Mouse (Mus musculus): ENCODE data around the gene Dgkq. TPM values are rescaled to one million over a fixed set of nuclear protein-coding genes. Genes with fewer than 3 reads are reported as not detected.

Gene Dgkq
- polyA plus RNA-seq, 1 experiment from 2014 or later: 13.4 TPM

DNA sequence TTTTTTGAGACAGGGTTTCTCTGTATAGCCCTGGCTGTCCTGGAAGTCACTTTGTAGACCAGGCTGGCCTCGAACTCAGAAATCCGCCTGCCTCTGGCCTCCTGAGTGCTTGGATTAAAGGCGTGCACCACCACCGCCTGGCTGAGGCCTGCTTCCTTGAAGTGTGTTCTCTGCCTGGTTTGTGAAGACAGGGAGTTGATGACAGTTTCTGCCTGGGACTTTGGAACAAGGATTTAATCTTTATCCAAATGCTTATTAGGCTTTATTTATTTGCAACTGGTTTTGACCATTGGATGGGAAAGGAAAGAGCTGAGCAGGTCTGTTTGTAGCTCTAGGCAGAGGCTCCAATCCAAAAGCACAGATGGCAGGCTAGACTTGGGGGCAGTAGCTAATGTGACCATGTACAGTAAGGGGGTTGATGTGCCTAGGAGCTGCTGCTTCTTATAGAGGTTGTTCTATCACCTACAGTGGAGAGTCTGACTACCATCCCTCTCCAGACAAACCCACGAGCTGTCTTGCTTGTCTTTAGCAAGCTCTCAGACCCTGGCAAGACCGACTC lies 8.9 kb upstream of the Dgkq start:
- Histone ChIP-seq H3K27ac (no peak overlapping the region), H3K36me3 (0 out of 2 replicates have a peak, but pooled peaks cover 4% of the 10 kb centered on the region), H3K4me1 (peaks cover 19% of the 10 kb centered on the region), H3K9me3 (replicated peaks) (no peaks in the 10 kb centered on the region), H3K4me3 (no peak overlapping the region), H3K27me3 (ENCODE audit: low read depth, poor library complexity, severe bottlenecking) (no peaks in the 10 kb centered on the region)
- 92% methylated on average over 6 of the region's 6 CpGs for WGBS
- DNase-seq (ENCODE audit: low spot score): no peak

DNA sequence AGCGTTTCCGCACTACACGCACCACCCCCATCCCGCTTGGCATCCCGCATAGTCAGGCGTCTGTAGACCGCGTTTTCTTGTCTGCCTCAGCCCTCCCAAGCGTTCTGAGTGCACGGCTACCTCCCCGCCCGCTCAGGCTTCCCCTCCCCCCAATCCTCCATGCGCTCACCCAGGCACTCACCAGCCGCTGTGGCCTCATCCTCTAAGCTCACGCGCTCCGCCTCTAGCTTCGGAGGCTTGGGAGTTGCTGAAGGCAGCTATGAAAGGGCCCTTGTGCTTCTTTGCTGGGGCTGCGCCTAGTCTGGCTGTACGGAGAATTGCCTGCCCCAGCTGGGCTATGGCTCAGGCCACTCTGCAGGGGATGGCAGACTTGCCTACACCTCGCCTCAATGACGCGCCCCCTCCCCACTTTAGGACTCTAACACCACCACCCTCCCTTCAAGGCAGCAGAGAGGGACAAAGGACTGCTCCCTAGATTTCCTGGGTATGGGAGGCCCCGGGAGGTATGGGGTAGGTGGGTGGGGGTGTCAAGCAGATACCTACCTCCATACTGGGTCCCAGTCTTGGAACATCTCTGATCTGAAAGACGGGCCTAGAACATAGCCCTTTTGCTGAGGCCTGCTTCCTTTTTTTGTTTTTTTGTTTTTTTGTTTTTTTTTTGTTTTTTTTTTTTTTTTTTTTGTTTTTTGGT lies 8.3 kb upstream of the Dgkq start:
- peak; percentile 76 for DNase-seq (ENCODE audit: low spot score)
- 5% methylated on average over 25 of the region's 25 CpGs for WGBS
- no peaks in the 10 kb centered on the region for H3K27me3 ChIP-seq (ENCODE audit: low read depth, poor library complexity, severe bottlenecking)
- no peaks in the 10 kb centered on the region for H3K9me3 ChIP-seq (replicated peaks)
- H3K36me3 ChIP-seq: 0 out of 2 replicates have a peak, but pooled peaks cover 10% of the 10 kb centered on the region
- H3K27ac ChIP-seq: peak overlapping the region; percentile 86
- peak overlapping the region; percentile 49 for H3K4me3 ChIP-seq
- peaks cover 19% of the 10 kb centered on the region for H3K4me1 ChIP-seq

DNA sequence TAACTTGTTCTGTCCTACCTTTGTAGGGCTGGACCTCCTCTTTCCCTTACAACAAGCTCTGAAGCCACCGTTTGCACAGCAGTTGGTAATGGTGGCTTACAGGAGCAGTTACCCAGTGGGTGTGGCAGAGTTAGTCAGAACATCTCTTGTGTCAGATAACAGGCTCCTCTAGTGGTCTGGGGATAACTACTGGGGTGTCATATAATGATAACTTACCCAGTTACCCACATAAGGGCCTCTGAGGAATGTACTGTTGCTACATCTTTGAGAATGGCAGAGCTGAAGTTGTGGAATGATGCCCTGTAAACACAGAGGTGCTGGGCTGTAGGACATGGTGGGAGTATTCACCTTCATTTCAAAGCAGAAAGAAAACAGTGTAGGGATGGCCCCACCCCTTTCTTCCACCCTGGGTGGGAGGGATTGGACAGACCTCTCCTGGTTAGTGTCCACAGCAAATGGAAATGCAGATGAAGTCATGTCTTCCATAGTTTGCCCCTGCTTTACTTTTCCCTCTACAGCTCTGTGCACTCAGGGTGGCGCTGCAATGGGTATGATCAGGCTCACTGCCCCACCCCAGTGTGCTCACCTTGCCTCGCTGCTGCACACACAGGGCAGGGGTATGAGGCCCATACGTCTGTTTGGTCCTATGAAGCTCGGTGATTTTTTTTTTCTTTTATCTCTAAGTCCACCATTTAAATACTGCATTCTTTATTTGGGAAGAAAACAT lies 7.5 kb upstream of the Dgkq start:
- no peaks in the 10 kb centered on the region for H3K9me3 ChIP-seq (replicated peaks)
- peak overlapping the region; percentile 49 for H3K4me3 ChIP-seq
- H3K4me1 ChIP-seq: peaks cover 19% of the 10 kb centered on the region
- 10% methylated on average over 5 of the region's 5 CpGs for WGBS
- no peak for DNase-seq (ENCODE audit: low spot score)
- H3K36me3 ChIP-seq: peaks cover 17% of the 10 kb centered on the region
- H3K27me3 ChIP-seq (ENCODE audit: low read depth, poor library complexity, severe bottlenecking): no peaks in the 10 kb centered on the region
- peak overlapping the region; percentile 86 for H3K27ac ChIP-seq

DNA sequence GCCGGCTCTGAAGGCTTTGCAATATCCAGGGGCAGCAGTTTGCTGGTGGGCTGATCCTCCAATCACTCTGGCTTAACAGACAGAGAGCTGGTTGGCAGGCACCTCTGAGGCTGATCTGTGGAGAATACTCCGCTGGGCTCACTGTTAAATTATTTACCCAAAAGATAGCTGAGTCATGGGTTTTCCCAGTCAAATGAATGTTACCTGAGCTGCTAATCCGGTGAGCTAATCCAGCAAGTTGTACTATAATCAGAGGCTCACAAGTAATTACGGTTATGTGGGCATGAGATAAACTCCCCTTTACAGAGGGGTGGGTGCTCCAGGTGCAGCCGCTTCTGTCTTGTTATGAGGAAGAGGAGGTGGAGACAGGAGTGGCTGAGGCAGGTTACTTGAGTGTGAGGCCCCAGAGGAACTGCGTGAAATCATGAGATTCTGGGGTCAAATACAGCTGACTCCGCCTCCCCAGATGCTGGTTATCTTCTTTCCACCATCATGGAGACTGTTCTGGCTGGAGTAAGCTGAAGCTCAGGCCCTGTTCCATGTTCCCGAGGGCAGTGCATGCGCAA lies 5.9 kb upstream of the Dgkq start, which contains the start of gene Slc26a1:
TSS of gene Slc26a1 (minus strand) at position 319 of the 566 bp plus-strand sequence.
- WGBS: 80% methylated on average over 9 of the region's 9 CpGs
- no peak within 1 kb of the TSS for H3K27ac ChIP-seq

DNA sequence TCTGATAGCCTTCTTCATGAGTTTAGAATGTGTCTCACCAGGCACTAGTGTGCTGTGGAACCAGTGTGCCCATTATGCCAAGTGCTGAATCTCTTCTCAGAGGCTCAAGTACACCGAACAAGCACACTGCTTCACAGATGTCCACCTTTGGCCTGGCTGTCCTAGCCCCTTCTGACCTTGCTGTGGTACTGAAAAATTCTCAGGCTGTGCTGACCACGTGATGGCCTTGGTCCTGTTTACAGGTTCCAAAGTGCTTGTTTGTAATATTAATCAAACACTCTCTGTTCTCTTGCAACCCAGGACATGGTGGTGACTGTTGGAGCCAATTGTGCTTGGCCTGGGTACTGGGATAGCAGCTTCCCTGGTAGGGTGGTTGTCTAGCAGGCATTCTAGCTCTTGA lies 5.2 kb upstream of the Dgkq start:
- peaks cover 23% of the 10 kb centered on the region for H3K4me1 ChIP-seq
- 86% methylated on average over 2 of the region's 2 CpGs for whole genome bisulfite sequencing
- H3K27me3 ChIP-seq (ENCODE audit: low read depth, poor library complexity, severe bottlenecking): no peaks in the 10 kb centered on the region
- DNase-seq (ENCODE audit: low spot score): no peak
- H3K9me3 ChIP-seq (replicated peaks): no peaks in the 10 kb centered on the region
- H3K36me3 ChIP-seq: peaks cover 24% of the 10 kb centered on the region
- no peak overlapping the region for H3K27ac ChIP-seq
- H3K4me3 ChIP-seq: no peak overlapping the region

More for the DNA sequence above, 5.9 kb upstream of the Dgkq start, which contains the start of gene Slc26a1:
- peaks cover 16% of the 10 kb centered on the region for H3K4me1 ChIP-seq
- H3K27me3 ChIP-seq (ENCODE audit: low read depth, poor library complexity, severe bottlenecking): no peaks in the 10 kb centered on the region
- DNase-seq (ENCODE audit: low spot score): no peak
- no peaks in the 10 kb centered on the region for H3K9me3 ChIP-seq (replicated peaks)
- H3K36me3 ChIP-seq: peaks cover 24% of the 10 kb centered on the region
- H3K4me3 ChIP-seq: no peak within 1 kb of the TSS

DNA sequence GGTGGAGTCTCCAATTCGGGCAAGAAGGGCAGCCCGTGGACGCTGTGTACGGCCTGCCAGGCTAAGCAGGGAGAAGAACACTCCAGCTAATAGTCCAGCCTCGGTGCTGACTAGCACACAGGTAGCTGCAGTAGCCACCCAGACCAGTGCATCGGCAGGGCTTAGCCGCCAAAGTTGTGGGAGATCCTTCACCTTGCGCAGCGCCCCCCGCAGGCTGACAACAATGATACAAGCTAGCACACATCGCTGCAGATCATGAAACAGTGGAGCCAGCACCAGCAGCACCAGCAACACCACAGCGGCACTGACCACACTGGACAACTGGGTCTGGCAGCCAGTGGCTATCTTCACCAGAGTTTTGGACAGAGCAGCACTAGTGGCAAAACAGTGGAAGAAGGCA lies 2.3 kb upstream of the Dgkq start:
- peaks cover 18% of the 10 kb centered on the region for H3K4me1 ChIP-seq
- WGBS: 92% methylated on average over 12 of the region's 12 CpGs
- DNase-seq (ENCODE audit: low spot score): no peak
- H3K27me3 ChIP-seq (ENCODE audit: low read depth, poor library complexity, severe bottlenecking): no peaks in the 10 kb centered on the region
- no peaks in the 10 kb centered on the region for H3K9me3 ChIP-seq (replicated peaks)
- no peak overlapping the region for H3K4me3 ChIP-seq
- H3K36me3 ChIP-seq: peaks cover 24% of the 10 kb centered on the region
- H3K27ac ChIP-seq: no peak overlapping the region

DNA sequence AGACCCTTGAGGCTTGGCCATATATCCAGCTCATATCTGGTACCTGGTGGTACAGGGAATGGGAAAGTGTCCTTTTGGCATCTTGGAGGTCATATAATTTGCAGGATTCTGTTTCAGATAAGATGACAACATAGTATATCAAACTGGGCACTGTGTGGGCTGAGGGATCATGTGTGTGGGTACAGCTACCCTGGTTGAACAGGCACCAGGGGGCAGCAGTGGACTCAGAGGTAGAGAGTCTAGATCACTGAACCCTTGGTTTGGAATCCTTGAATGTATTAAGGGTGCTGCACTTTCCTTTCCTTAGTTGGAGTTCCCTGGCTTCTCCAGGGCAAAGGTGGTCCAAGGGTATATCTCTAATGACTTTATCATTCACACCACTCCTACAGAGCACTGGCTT lies 1.3 kb upstream of the Dgkq start:
- Histone ChIP-seq H3K27me3 (ENCODE audit: low read depth, poor library complexity, severe bottlenecking) (no peaks in the 10 kb centered on the region), H3K4me1 (peaks cover 16% of the 10 kb centered on the region), H3K27ac (no peak overlapping the region), H3K4me3 (no peak overlapping the region), H3K36me3 (peaks cover 24% of the 10 kb centered on the region), H3K9me3 (replicated peaks) (no peaks in the 10 kb centered on the region)
- no peak for DNase-seq (ENCODE audit: low spot score)

DNA sequence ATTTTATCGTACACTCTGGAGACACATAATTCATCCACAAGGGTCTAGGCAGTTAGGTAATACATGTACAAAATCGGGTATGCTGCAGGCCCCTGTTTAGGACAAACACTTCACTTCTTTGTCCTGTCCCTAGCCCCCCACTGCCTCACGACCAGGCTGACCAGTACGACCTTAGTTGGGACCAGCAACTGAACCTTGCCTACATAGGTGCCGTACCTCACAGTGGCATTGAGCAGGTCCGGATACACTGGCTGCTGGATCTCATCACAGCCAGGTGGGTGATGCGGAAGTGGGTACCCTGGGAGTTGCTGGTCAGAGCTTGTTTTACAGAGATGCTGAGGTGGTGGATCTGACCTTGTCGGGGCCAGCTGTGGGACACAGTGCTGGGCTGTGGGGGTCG lies 514 bp upstream of the Dgkq start:
- H3K4me1 ChIP-seq: peaks cover 16% of the 10 kb centered on the region
- peaks cover 24% of the 10 kb centered on the region for H3K36me3 ChIP-seq
- 0 out of 2 replicates have a peak, but pooled peaks cover under 1% of the 10 kb centered on the region for H3K27me3 ChIP-seq (ENCODE audit: low read depth, poor library complexity, severe bottlenecking)
- no peak for DNase-seq (ENCODE audit: low spot score)
- peak overlapping the region; percentile 92 for H3K27ac ChIP-seq
- H3K4me3 ChIP-seq: peak overlapping the region; percentile 65; the same call in 1 of the 2 replicates
- H3K9me3 ChIP-seq (replicated peaks): no peaks in the 10 kb centered on the region
- WGBS: 80% methylated on average over 9 of the region's 9 CpGs

DNA sequence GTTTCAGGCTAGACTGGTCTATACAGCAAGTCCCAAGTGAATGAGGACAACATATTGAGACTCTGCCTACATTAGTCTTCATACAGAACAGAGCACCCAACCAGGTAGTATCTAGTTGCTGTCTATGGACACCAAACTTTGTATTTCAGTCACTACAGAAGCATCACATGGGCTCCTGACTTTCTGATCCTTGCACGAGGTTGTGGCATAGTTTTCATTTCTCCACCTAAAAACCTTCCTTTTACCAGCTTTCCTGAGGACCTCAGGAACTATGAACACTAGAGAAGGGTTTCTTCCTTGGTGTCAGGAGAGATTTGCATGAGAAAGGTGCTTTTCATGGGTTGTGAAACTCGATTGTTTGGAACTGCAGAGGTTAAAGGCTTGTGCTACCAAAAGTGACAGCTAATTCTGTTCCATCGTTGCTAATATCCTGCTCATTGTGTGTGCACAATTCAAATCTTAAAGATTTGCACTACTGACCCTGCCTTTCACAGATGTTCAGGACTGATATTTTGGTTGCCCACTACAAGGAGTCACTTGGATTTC lies 1.0 kb downstream of the Dgkq start:
- no peak for DNase-seq (ENCODE audit: low spot score)
- no peaks in the 10 kb centered on the region for H3K9me3 ChIP-seq (replicated peaks)
- WGBS: 24% methylated on average over 3 of the region's 3 CpGs
- peak overlapping the region; percentile 92 for H3K27ac ChIP-seq
- peaks cover 24% of the 10 kb centered on the region for H3K36me3 ChIP-seq
- peak overlapping the region; percentile 65 for H3K4me3 ChIP-seq
- H3K4me1 ChIP-seq: peaks cover 16% of the 10 kb centered on the region
- H3K27me3 ChIP-seq (ENCODE audit: low read depth, poor library complexity, severe bottlenecking): 0 out of 2 replicates have a peak, but pooled peaks cover 8% of the 10 kb centered on the region

DNA sequence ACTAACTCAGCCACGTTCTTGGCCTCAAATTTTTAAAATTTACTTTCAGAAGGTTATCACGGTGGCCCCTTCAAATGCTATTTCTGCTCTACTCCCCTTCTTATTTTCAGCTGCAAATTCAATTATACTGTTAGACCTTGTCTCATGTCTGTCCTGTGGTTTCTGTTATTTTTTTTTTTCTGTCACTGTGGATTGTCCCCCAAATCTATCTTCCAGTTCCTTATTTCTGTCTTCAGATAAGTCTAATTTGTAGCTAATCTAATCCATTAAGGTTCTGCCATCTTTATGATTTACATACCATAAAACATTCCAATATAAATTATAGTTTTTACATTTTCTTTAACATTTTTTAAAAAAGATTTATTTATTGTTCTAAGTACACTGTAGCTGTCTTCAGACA lies 2.1 kb downstream of the Dgkq start:
- peaks cover 16% of the 10 kb centered on the region for H3K4me1 ChIP-seq
- H3K36me3 ChIP-seq: peaks cover 15% of the 10 kb centered on the region
- H3K9me3 ChIP-seq (replicated peaks): no peaks in the 10 kb centered on the region
- H3K27ac ChIP-seq: no peak overlapping the region
- 89% methylated on average over 2 of the region's 2 CpGs for WGBS
- H3K4me3 ChIP-seq: no peak overlapping the region
- 0 out of 2 replicates have a peak, but pooled peaks cover 10% of the 10 kb centered on the region for H3K27me3 ChIP-seq (ENCODE audit: low read depth, poor library complexity, severe bottlenecking)
- DNase-seq (ENCODE audit: low spot score): no peak

DNA sequence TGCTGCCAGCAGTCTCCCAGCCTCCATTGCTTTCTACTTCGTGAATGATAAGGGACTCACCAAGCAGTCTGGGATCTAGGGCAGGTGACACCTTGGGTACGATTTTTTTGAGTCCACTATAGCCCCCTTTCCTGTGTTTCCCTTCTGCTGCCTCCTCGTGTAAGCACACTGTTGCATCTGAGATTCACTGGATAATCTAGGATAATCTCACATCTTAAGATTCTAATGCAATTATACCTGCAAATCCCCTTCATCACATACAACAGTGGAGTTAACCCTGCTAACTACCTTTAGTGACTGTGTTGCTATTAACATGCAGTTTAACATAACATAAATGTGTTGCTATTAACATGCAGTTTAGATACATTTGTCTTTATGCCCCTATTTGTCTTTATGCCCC lies 4.4 kb downstream of the Dgkq start:
- Histone ChIP-seq H3K36me3 (no peaks in the 10 kb centered on the region), H3K27ac (no peak overlapping the region), H3K27me3 (ENCODE audit: low read depth, poor library complexity, severe bottlenecking) (0 out of 2 replicates have a peak, but pooled peaks cover 10% of the 10 kb centered on the region), H3K9me3 (replicated peaks) (no peaks in the 10 kb centered on the region), H3K4me1 (peaks cover 21% of the 10 kb centered on the region), H3K4me3 (no peak overlapping the region)
- WGBS: 49% methylated on average over 3 of the region's 3 CpGs
- no peak for DNase-seq (ENCODE audit: low spot score)

DNA sequence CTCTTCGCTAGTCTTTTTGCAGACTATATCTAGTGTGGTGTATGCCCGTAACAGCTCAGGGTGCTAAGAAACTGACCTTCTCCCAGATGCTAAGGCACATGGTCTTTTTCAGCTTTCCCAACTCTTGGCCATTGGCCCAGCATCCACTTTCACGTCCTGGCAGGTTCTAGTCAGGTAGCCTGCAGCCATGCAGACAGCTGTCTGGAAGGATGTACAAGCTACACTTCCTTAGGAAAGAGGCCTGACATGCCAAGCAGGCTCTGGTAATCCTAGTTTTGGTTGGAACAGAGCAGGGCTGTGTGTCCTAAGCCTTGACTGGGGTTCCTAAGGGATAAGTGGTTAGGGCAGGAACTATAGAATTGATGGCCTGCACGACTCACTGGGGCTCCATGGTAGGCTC lies 6.7 kb downstream of the Dgkq start:
- Histone ChIP-seq H3K36me3 (peaks cover 4% of the 10 kb centered on the region; the same call in 1 of the 2 replicates), H3K4me1 (peaks cover 18% of the 10 kb centered on the region), H3K4me3 (no peak overlapping the region), H3K27me3 (ENCODE audit: low read depth, poor library complexity, severe bottlenecking) (0 out of 2 replicates have a peak, but pooled peaks cover 10% of the 10 kb centered on the region), H3K27ac (no peak overlapping the region), H3K9me3 (replicated peaks) (no peaks in the 10 kb centered on the region)
- 84% methylated on average over 4 of the region's 4 CpGs for WGBS
- DNase-seq (ENCODE audit: low spot score): no peak

Measured in limb, embryonic 10.5 days (tissue).